Mouse (Mus musculus) kidney, adult 2 months (tissue): ENCODE data around the gene Spata31d1b.

Source experiments
- CTCF ChIP-seq: fragments of 200-500 bp; conservative IDR thresholded peaks from 2 replicates; pipeline ENCODE4 v1.5.1; 2011; ENCODE audit warnings: low read depth, mild to moderate bottlenecking, control low read depth, low read length, moderate library complexity, mixed read lengths; ENCODE audit not compliant: insufficient read depth, insufficient read length
- POLR2A ChIP-seq: fragments of 200-500 bp; IDR thresholded peaks from one replicate; pipeline ENCODE4 v1.6.1; 2011; ENCODE audit warnings: low read depth, low read length, control low read depth

GRCm38 (mm10) chr13:59679908-59680307, 32.2 kb upstream of the Spata31d1b start:
- TF ChIP-seq CTCF (no peak), POLR2A (no peak)
